Mouse (Mus musculus) left cerebral cortex, adult 18-20 months (tissue): ENCODE measurements around the gene Zfr. TPM values are rescaled to one million over a fixed set of nuclear protein-coding genes. Genes with fewer than 3 reads are reported as not detected.

Experiments
- microRNA-seq, 2 experiments: library from miRNA; unstranded; fragments of <30 nt; microRNA quantifications; one replicate each; pipeline ENCODE4 v1.2.0; 2021
- total RNA-seq, 2 experiments: library from RNA; stranded (reverse); gene quantifications; 2 replicates each; pipeline ENCODE4 v1.2.3; 2021

The Zfr gene
- total RNA-seq, 2 experiments from 2014 or later, result 334 to 364 TPM

Small RNA genes within 50 kb of the gene (microRNA-seq; reads per million reads assigned to microRNA genes)
- 0 reads per million in 2 experiments for gene Mir1898

Other genes with a start within 250 kb of the Zfr start
- 10 to 100 TPM; 11.4 to 13.1 TPM for gene Npr3, start 210.5 kb upstream of the Zfr start, total RNA-seq
- 100 to 1,000 TPM; 299 to 323 TPM for gene Sub1, start 120.8 kb upstream of the Zfr start, total RNA-seq
- 10 to 100 TPM; 52.2 to 56.4 TPM for gene Mtmr12, start 87.2 kb downstream of the Zfr start, total RNA-seq
- gene Golph3, start 203.6 kb downstream of the Zfr start, total RNA-seq, result 100 to 1,000 TPM; 105 TPM
- under 1 TPM in 1 of 2 experiments, not detected in 1; 0.87 TPM for gene 1810049J17Rik, start 204.1 kb downstream of the Zfr start, total RNA-seq